Mouse (Mus musculus) stomach, postnatal 0 days (tissue): ENCODE data around the gene Dsn1.

Source experiments
- CTCF ChIP-seq: IDR thresholded peaks from 2 replicates; pipeline ENCODE4 v1.5.1; 2016; ENCODE audit warnings: antibody characterized with exemption, low read depth, mild to moderate bottlenecking, moderate library complexity
- EP300 ChIP-seq: optimal IDR thresholded peaks from 2 replicates; pipeline ENCODE3; 2016; ENCODE audit warnings: antibody characterized with exemption

- TF ChIP-seq CTCF (no peak), EP300 (no peak)
These were observed at the start of gene Dsn1 for GRCm38 (mm10) chr2:157006511-157007233.
